In the genomic region with DNA sequence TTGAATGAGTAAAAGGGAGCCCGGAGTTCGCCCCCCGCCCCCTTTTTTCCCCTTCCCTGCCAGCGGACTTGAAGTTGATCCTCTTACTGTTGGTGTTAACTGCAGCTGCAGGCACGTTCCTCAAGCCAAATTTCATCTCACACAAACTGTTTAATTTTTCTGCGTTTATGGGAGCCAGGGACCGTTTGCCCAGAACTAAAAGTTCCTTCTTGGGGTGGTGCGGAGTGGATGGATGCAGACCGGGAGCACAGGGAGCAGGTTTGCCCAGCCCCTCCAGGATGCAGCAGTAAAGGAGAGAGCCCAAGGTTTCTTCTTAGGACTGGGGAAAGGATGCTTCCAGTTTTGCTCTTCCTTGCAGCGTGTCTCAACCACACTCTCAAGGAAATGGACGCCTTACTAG, we compare ENCODE assay signal across 28 mouse cellular contexts. TPM values are rescaled to one million over a fixed set of nuclear protein-coding genes. Genes with fewer than 3 reads are reported as not detected.
DNase-seq lines count a peak whose midpoint lies in the region; ATAC-seq and TF ChIP-seq lines count a peak whose summit lies in the region.
"Had no signal": no experiment of that assay in that cellular context is flagged by ENCODE, and none has a peak within 500 bp of the region (broad histone marks: within the 10 kb centered on the region; RNA-seq: fewer than 3 reads in every experiment).

No protein-coding gene starts in this region.

- intact Hi-C loops in heart, postnatal 36 days (cut with DNase I) = no loop called here

- H3K9ac ChIP-seq in forebrain, embryonic 13.5 days = no peak overlapping the region
- H3K9ac ChIP-seq in midbrain, embryonic 11.5 days (ENCODE audit: low read length) = no peak overlapping the region
- H3K9ac ChIP-seq: hindbrain, embryonic 12.5 days; neural tube, embryonic 15.5 days had no signal

- no peaks in the 10 kb centered on the region for H3K9me3 ChIP-seq in E14TG2a.4 (ENCODE audit: low read length)
- no peaks in the 10 kb centered on the region for H3K9me3 ChIP-seq in forebrain, embryonic 13.5 days (replicated peaks)
- no peaks in the 10 kb centered on the region for H3K9me3 ChIP-seq in midbrain, embryonic 11.5 days (ENCODE audit: control insufficient read depth, low read length)
- H3K9me3 ChIP-seq: hindbrain, embryonic 12.5 days; neural tube, embryonic 15.5 days had no signal

- peak overlapping the region; percentile 68 for H3K4me3 ChIP-seq in E14TG2a.4 (replicated peaks; ENCODE audit: low read length)
- no peak overlapping the region for H3K4me3 ChIP-seq in forebrain, embryonic 13.5 days
- no peak overlapping the region for H3K4me3 ChIP-seq in midbrain, embryonic 11.5 days (ENCODE audit: low read depth, low read length)
- H3K4me3 ChIP-seq: hindbrain, embryonic 12.5 days; neural tube, embryonic 15.5 days had no signal

- no peak for ATAC-seq in forebrain, embryonic 13.5 days
- no peak for ATAC-seq in midbrain, embryonic 11.5 days (ENCODE audit: low FRiP score)
- ATAC-seq: intestine, postnatal 0 days had no signal

- DNase-seq in heart, adult 11 months = peak; percentile 81
- no peak for DNase-seq in heart, postnatal 36 days
- DNase-seq in midbrain, embryonic 11.5 days (ENCODE audit: low spot score, missing footprints) = peak; percentile 91
- DNase-seq in liver = no peak
- no peak for DNase-seq in urinary bladder, adult 18-20 months (ENCODE audit: low spot score in 2 of 2)
- DNase-seq in urinary bladder, postnatal 10 days (ENCODE audit: low spot score) = no peak
- DNase-seq: adrenal gland, postnatal 25 days; cerebellum, adult 11-12 months; cerebellum, postnatal 25 days; embryo, embryonic 11 days; lung, adult 18-20 months; lung, postnatal 36 days; right cerebral cortex, postnatal 25 days had no signal

- TF ChIP-seq CTCF in E14TG2a.4 (conservative IDR thresholded peaks at IDR 0.05; ENCODE audit: low read length) = no peak

- no peaks in the 10 kb centered on the region for H3K36me3 ChIP-seq in E14TG2a.4 (ENCODE audit: insufficient read depth, low read length)
- H3K36me3 ChIP-seq in forebrain, embryonic 13.5 days (ENCODE audit: poor library complexity, severe bottlenecking) = no peaks in the 10 kb centered on the region
- no peaks in the 10 kb centered on the region for H3K36me3 ChIP-seq in midbrain, embryonic 11.5 days (ENCODE audit: control insufficient read depth, insufficient read depth, low read length)
- H3K36me3 ChIP-seq: hindbrain, embryonic 12.5 days; neural tube, embryonic 15.5 days had no signal

- peaks cover 90% of the 10 kb centered on the region for H3K27me3 ChIP-seq in E14TG2a.4 (ENCODE audit: insufficient read depth, low read length)
- peaks cover 95% of the 10 kb centered on the region for H3K27me3 ChIP-seq in forebrain, embryonic 13.5 days
- H3K27me3 ChIP-seq in midbrain, embryonic 11.5 days (ENCODE audit: control insufficient read depth, insufficient read depth, low read length) = peaks cover 79% of the 10 kb centered on the region

- 1% methylated on average over 11 of the region's 11 CpGs for WGBS in forebrain, embryonic 13.5 days
- WGBS in midbrain, embryonic 11.5 days = 2% methylated on average over 11 of the region's 11 CpGs

- peaks cover 55% of the 10 kb centered on the region for H3K4me1 ChIP-seq in E14TG2a.4 (replicated peaks; ENCODE audit: low read depth, low read length)
- H3K4me1 ChIP-seq in forebrain, embryonic 13.5 days = peaks cover 51% of the 10 kb centered on the region
- H3K4me1 ChIP-seq in midbrain, embryonic 11.5 days (ENCODE audit: control insufficient read depth, insufficient read depth, low read length) = peaks cover 10% of the 10 kb centered on the region

- no peak overlapping the region for H3K27ac ChIP-seq in forebrain, embryonic 13.5 days
- H3K27ac ChIP-seq in midbrain, embryonic 11.5 days (ENCODE audit: low read depth, low read length) = no peak overlapping the region
- H3K27ac ChIP-seq: hindbrain, embryonic 12.5 days; neural tube, embryonic 15.5 days had no signal

- peak overlapping the region; percentile 62 for H3K4me2 ChIP-seq in forebrain, embryonic 13.5 days
- peak overlapping the region; percentile 33; the same call in 1 of the 2 replicates for H3K4me2 ChIP-seq in midbrain, embryonic 11.5 days
- H3K4me2 ChIP-seq: hindbrain, embryonic 12.5 days; liver, embryonic 11.5 days; neural tube, embryonic 15.5 days had no signal

RNA-seq across cellular contexts. Expression of a gene that starts 2.1 kb away (rescaled TPM):
- total RNA-seq in heart, postnatal 36 days (2021) = 1 to 10 TPM; 1.4 to 3.9 TPM
- 7.9 and 10.5 TPM in 2 replicates for polyA plus RNA-seq in forebrain, embryonic 13.5 days (2015; fragmentation: Nextera tagmentation; extraction: Ambion mirVana)
- polyA plus RNA-seq in midbrain, embryonic 11.5 days (2014; fragmentation: Nextera tagmentation; extraction: Ambion mirVana) = 48.9 and 49.0 TPM in 2 replicates
- total RNA-seq: adrenal gland, postnatal 25 days; CH12.LX; granulocyte monocyte progenitor cell, adult 5-6 weeks; layer of hippocampus, postnatal 25 days; left cerebral cortex, postnatal 10 days; megakaryocyte-erythroid progenitor cell, adult 5-6 weeks had no signal
- polyA plus RNA-seq: heart, embryonic 14.5 days; intestine, postnatal 0 days; kidney, embryonic 16.5 days; liver, embryonic 11.5 days; neural tube, embryonic 15.5 days; spleen, adult 2 months; stomach, embryonic 14.5 days had no signal

Comparison
In these comparisons a context has a peak if more than half of its experiments do, and no peak if none do; other contexts are left out.
1. DNase-seq: peak in heart, adult 11 months (single experiment) and midbrain, embryonic 11.5 days (single experiment); none in heart, postnatal 36 days (0 of 2), liver (single experiment), urinary bladder, adult 18-20 months (0 of 2) and urinary bladder, postnatal 10 days (single experiment).